Mouse (Mus musculus) heart, embryonic 14.5 days (tissue): ENCODE measurements at regions not wholly inside any gene's neighbourhood (a gene's known extent, or its start where the extent isn't known, plus 50 kb on each side); places are given as distances from the start of the nearest gene placed in this dataset.

Source experiments
- ATAC-seq: fragments of 200-750 bp; cut with Nextera tagmentation; 2 replicates; pipeline ENCODE4 v1.8.0; 2017; ENCODE audit warnings: low read depth, moderate TSS enrichment; ENCODE audit not compliant: insufficient number of reproducible peaks, insufficient read depth, low FRiP score
- H3K27ac ChIP-seq, 2 experiments: fragments of 200-500 bp in 1 of 2; fragments of 300-500 bp in 1 of 2; sonication (generic) in 1 of 2; replicated peaks in 1 of 2; 2 replicates each; pipeline ENCODE4 v1.5.1; 2012 to 2014; ENCODE audit warnings: low read depth in 2 of 2, low read length in 2 of 2, control low read depth in 1 of 2, mild to moderate bottlenecking in 1 of 2, mixed read lengths in 1 of 2; ENCODE audit not compliant: control insufficient read depth in 1 of 2, insufficient read depth in 1 of 2
- H3K27me3 ChIP-seq: fragments of 300-500 bp; sonication (generic); 2 replicates; pipeline ENCODE4 v1.6.1; 2014; ENCODE audit warnings: mild to moderate bottlenecking, low read length, control low read depth; ENCODE audit not compliant: control insufficient read depth, insufficient read depth
- H3K36me3 ChIP-seq: fragments of 300-500 bp; sonication (generic); 2 replicates; pipeline ENCODE4 v1.6.1; 2014; ENCODE audit warnings: mild to moderate bottlenecking, control low read depth, low read length, mixed read lengths; ENCODE audit not compliant: control insufficient read depth, insufficient read depth
- H3K4me1 ChIP-seq, 2 experiments: fragments of 200-500 bp in 1 of 2; fragments of 300-500 bp in 1 of 2; sonication (generic) in 1 of 2; 2 replicates each; pipeline ENCODE4 v1.6.1; 2012 to 2014; ENCODE audit warnings: low read length in 2 of 2, control low read depth in 1 of 2, mixed read lengths in 1 of 2; ENCODE audit not compliant: control insufficient read depth in 2 of 2, insufficient read depth in 2 of 2
- H3K4me2 ChIP-seq: fragments of 300-500 bp; sonication (generic); 2 replicates; pipeline ENCODE4 v1.6.1; 2014; ENCODE audit warnings: mild to moderate bottlenecking, low read length
- H3K4me3 ChIP-seq, 2 experiments: fragments of 200-500 bp in 1 of 2; fragments of 300-500 bp in 1 of 2; sonication (generic) in 1 of 2; 2 replicates each; pipeline ENCODE4 v1.5.1; 2012 to 2014; ENCODE audit warnings: low read length in 2 of 2, mild to moderate bottlenecking in 2 of 2, control low read depth in 1 of 2, low read depth in 1 of 2, moderate library complexity in 1 of 2; ENCODE audit not compliant: control insufficient read depth in 1 of 2, insufficient read depth in 1 of 2
- H3K9ac ChIP-seq: fragments of 300-500 bp; sonication (generic); 2 replicates; pipeline ENCODE4 v1.6.1; 2014; ENCODE audit warnings: mild to moderate bottlenecking, low read length
- H3K9me3 ChIP-seq: fragments of 300-500 bp; sonication (generic); 2 replicates; pipeline ENCODE4 v1.6.1; 2016; ENCODE audit warnings: low read length, control low read depth; ENCODE audit not compliant: control insufficient read depth
- WGBS: fragments of 180-500 bp; shearing (Covaris S2); extraction: QIAGEN DNeasy Blood & Tissue Kit; methylation state at CpG from one replicate; pipeline ENCODE4 v1.1.7; 2014; 5-methylcytosine and 5-hydroxymethylcytosine counted together

GRCm38 (mm10) chr2:172787203-172787944 lies 152.7 kb downstream of the Bmp7 start:
- Histone ChIP-seq H3K36me3 (no peaks in the 10 kb centered on the region), H3K9ac (peak overlapping the region; percentile 34; the same call in 1 of the 2 replicates), H3K27ac (no peak overlapping the region), H3K4me3 (peak overlapping the region; percentile 24 to 33), H3K9me3 (0 out of 2 replicates have a peak, but pooled peaks cover 9% of the 10 kb centered on the region), H3K4me2 (peak overlapping the region; percentile 58), H3K4me1 (peaks cover 5 to 6% of the 10 kb centered on the region in 2 experiments; a peak in 2 of 4 replicates), H3K27me3 (peaks cover 35% of the 10 kb centered on the region)
- 28% methylated on average over 30 of the region's 30 CpGs for WGBS
- peak; percentile 29; the same call in 1 of the 2 replicates for ATAC-seq

GRCm38 (mm10) chr2:172789260-172789659 lies 150.9 kb downstream of the Bmp7 start:
- no peak overlapping the region for H3K9ac ChIP-seq
- WGBS, result 29% methylated on average over 10 of the region's 10 CpGs
- no peaks in the 10 kb centered on the region for H3K9me3 ChIP-seq
- peaks cover 35% of the 10 kb centered on the region for H3K27me3 ChIP-seq
- no peak for ATAC-seq
- H3K4me3 ChIP-seq, result no peak overlapping the region
- H3K4me1 ChIP-seq, result peaks cover 5 to 6% of the 10 kb centered on the region in 2 experiments; a peak in 2 of 4 replicates
- no peak overlapping the region for H3K27ac ChIP-seq
- H3K36me3 ChIP-seq, result no peaks in the 10 kb centered on the region
- no peak overlapping the region for H3K4me2 ChIP-seq

GRCm38 (mm10) chr2:172792555-172792954 lies 147.6 kb downstream of the Bmp7 start:
- H3K4me3 ChIP-seq, result no peak overlapping the region
- WGBS, result 78% methylated on average over 10 of the region's 10 CpGs
- peaks cover 4% of the 10 kb centered on the region; the same call in 1 of the 2 replicates for H3K9me3 ChIP-seq
- H3K4me2 ChIP-seq, result no peak overlapping the region
- ATAC-seq, result no peak
- H3K27ac ChIP-seq, result no peak overlapping the region
- H3K27me3 ChIP-seq, result peaks cover 21% of the 10 kb centered on the region
- H3K36me3 ChIP-seq, result no peaks in the 10 kb centered on the region
- H3K9ac ChIP-seq, result no peak overlapping the region
- H3K4me1 ChIP-seq, result peaks cover 2 to 6% of the 10 kb centered on the region in 2 experiments; a peak in 2 of 4 replicates

- H3K9ac ChIP-seq, result no peak overlapping the region
- WGBS, result 80% methylated on average over 8 of the region's 8 CpGs
- H3K36me3 ChIP-seq, result no peaks in the 10 kb centered on the region
- H3K27ac ChIP-seq, result no peak overlapping the region
- no peak for ATAC-seq
- H3K27me3 ChIP-seq, result peaks cover 15% of the 10 kb centered on the region
- H3K4me1 ChIP-seq, result peaks cover 0 to 5% of the 10 kb centered on the region in 2 experiments; a peak in 1 of 4 replicates
- no peak overlapping the region for H3K4me2 ChIP-seq
- peaks cover 4% of the 10 kb centered on the region; the same call in 1 of the 2 replicates for H3K9me3 ChIP-seq
- no peak overlapping the region for H3K4me3 ChIP-seq
Observed at GRCm38 (mm10) chr2:172793991-172794390, 146.1 kb downstream of the Bmp7 start.

- Histone ChIP-seq H3K4me1 (no peaks in the 10 kb centered on the region), H3K36me3 (no peaks in the 10 kb centered on the region), H3K9me3 (peaks cover 4% of the 10 kb centered on the region; the same call in 1 of the 2 replicates), H3K27me3 (peaks cover 7% of the 10 kb centered on the region), H3K27ac (no peak overlapping the region), H3K4me2 (no peak overlapping the region), H3K9ac (no peak overlapping the region), H3K4me3 (no peak overlapping the region)
- 76% methylated on average over 10 of the region's 10 CpGs for whole genome bisulfite sequencing
- no peak for ATAC-seq
Observed at GRCm38 (mm10) chr2:172794771-172795170, 145.3 kb downstream of the Bmp7 start.

- H3K36me3 ChIP-seq, result no peaks in the 10 kb centered on the region
- peaks cover 4% of the 10 kb centered on the region; the same call in 1 of the 2 replicates for H3K9me3 ChIP-seq
- 57% methylated on average over 6 of the region's 6 CpGs for WGBS
- no peak for ATAC-seq
- H3K27me3 ChIP-seq, result no peaks in the 10 kb centered on the region
- no peak overlapping the region for H3K9ac ChIP-seq
- H3K4me3 ChIP-seq, result no peak overlapping the region
- H3K4me2 ChIP-seq, result no peak overlapping the region
- no peak overlapping the region for H3K27ac ChIP-seq
- no peaks in the 10 kb centered on the region for H3K4me1 ChIP-seq
Observed at GRCm38 (mm10) chr2:172796104-172796503, 144.0 kb downstream of the Bmp7 start.

GRCm38 (mm10) chr2:172796955-172797354 lies 143.2 kb downstream of the Bmp7 start:
- no peak overlapping the region for H3K4me3 ChIP-seq
- H3K4me2 ChIP-seq, result no peak overlapping the region
- H3K4me1 ChIP-seq, result no peaks in the 10 kb centered on the region
- no peaks in the 10 kb centered on the region for H3K36me3 ChIP-seq
- peaks cover 4% of the 10 kb centered on the region; the same call in 1 of the 2 replicates for H3K9me3 ChIP-seq
- no peak for ATAC-seq
- no peaks in the 10 kb centered on the region for H3K27me3 ChIP-seq
- WGBS, result 35% methylated on average over 6 of the region's 6 CpGs
- no peak overlapping the region for H3K9ac ChIP-seq
- H3K27ac ChIP-seq, result no peak overlapping the region
